Mouse (Mus musculus) retina, adult 2 months (tissue): Measurements from ENCODE around the gene Hexa.
A peak's percentile ranks its signal among the peaks of the same experiment; 100 is the strongest.

Experiments
- DNase-seq: peaks from one replicate; pipeline ENCODE4 v3.0.0-alpha.2; 2012; ENCODE audit warnings: low read depth, low spot score

The Hexa gene

GRCm38 (mm10) chr9:59539441-59540137 lies at the start of gene Hexa, which contains the start of gene Tmem202:
Gene Hexa (plus strand): TSS chr9:59539540.
Gene Tmem202 (minus strand): TSS chr9:59539847.
- peak; percentile 73 for DNase-seq

- no peak for DNase-seq
These were observed 31.2 kb upstream of the Hexa start for GRCm38 (mm10) chr9:59508146-59508545.

GRCm38 (mm10) chr9:59512381-59512780 lies 27.0 kb upstream of the Hexa start:
- no peak for DNase-seq

GRCm38 (mm10) chr9:59515069-59515468 lies 24.3 kb upstream of the Hexa start:
- DNase-seq, result no peak

GRCm38 (mm10) chr9:59517127-59517526 lies 22.2 kb upstream of the Hexa start:
- DNase-seq, result no peak

GRCm38 (mm10) chr9:59518976-59519375 lies 20.4 kb upstream of the Hexa start:
- DNase-seq, result no peak

GRCm38 (mm10) chr9:59519396-59519795 lies 19.9 kb upstream of the Hexa start:
- no peak for DNase-seq

GRCm38 (mm10) chr9:59522906-59523305 lies 16.4 kb upstream of the Hexa start:
- no peak for DNase-seq

GRCm38 (mm10) chr9:59526727-59527126 lies 12.6 kb upstream of the Hexa start:
- no peak for DNase-seq

GRCm38 (mm10) chr9:59527580-59527979 lies 11.8 kb upstream of the Hexa start:
- no peak for DNase-seq

- DNase-seq, result no peak
These were observed 11.1 kb upstream of the Hexa start for GRCm38 (mm10) chr9:59528274-59528673.

GRCm38 (mm10) chr9:59531645-59532044 lies 7.7 kb upstream of the Hexa start:
- DNase-seq, result no peak

- DNase-seq, result no peak
These were observed 5.9 kb upstream of the Hexa start for GRCm38 (mm10) chr9:59533422-59533821.

GRCm38 (mm10) chr9:59533889-59534288 lies 5.5 kb upstream of the Hexa start:
- DNase-seq, result no peak

GRCm38 (mm10) chr9:59537651-59538050 lies 1.7 kb upstream of the Hexa start:
- no peak for DNase-seq

GRCm38 (mm10) chr9:59541617-59542016 lies 2.3 kb downstream of the Hexa start:
- no peak for DNase-seq

GRCm38 (mm10) chr9:59542766-59543324 lies 3.5 kb downstream of the Hexa start:
- DNase-seq, result no peak

GRCm38 (mm10) chr9:59544739-59545138 lies 5.4 kb downstream of the Hexa start:
- DNase-seq, result no peak

GRCm38 (mm10) chr9:59547869-59548268 lies 8.5 kb downstream of the Hexa start:
- no peak for DNase-seq

GRCm38 (mm10) chr9:59548961-59549487 lies 9.7 kb downstream of the Hexa start:
- DNase-seq, result no peak

GRCm38 (mm10) chr9:59550077-59550476 lies 10.7 kb downstream of the Hexa start:
- no peak for DNase-seq

GRCm38 (mm10) chr9:59551017-59551416 lies 11.7 kb downstream of the Hexa start:
- no peak for DNase-seq

- DNase-seq, result no peak
These were observed 12.3 kb downstream of the Hexa start for GRCm38 (mm10) chr9:59551620-59552031.
